Mouse (Mus musculus) MN1 (cell line): ENCODE results near the gene Satl1.

ENCODE experiments used
- DNase-seq: peaks from one replicate; pipeline ENCODE4 v3.0.0-alpha.2; 2016; ENCODE audit warnings: low spot score

The Satl1 gene

GRCm38 (mm10) chrX:112406679-112407078 lies at the start of gene Satl1:
Gene Satl1 (minus strand): TSS chrX:112406779.
- DNase-seq: no peak

GRCm38 (mm10) chrX:112438064-112438463 lies 31.5 kb upstream of the Satl1 start:
- no peak for DNase-seq

GRCm38 (mm10) chrX:112437580-112437979 lies 31.0 kb upstream of the Satl1 start:
- DNase-seq: no peak

- peak; percentile 23 for DNase-seq
Measured at GRCm38 (mm10) chrX:112422998-112423397, 16.4 kb upstream of the Satl1 start.

- no peak for DNase-seq
Measured at GRCm38 (mm10) chrX:112412309-112412708, 5.7 kb upstream of the Satl1 start.

GRCm38 (mm10) chrX:112370577-112371410 lies 35.8 kb downstream of the Satl1 start:
- peak; percentile 68 for DNase-seq

GRCm38 (mm10) chrX:112368426-112368825 lies 38.2 kb downstream of the Satl1 start:
- DNase-seq: no peak

DNA sequence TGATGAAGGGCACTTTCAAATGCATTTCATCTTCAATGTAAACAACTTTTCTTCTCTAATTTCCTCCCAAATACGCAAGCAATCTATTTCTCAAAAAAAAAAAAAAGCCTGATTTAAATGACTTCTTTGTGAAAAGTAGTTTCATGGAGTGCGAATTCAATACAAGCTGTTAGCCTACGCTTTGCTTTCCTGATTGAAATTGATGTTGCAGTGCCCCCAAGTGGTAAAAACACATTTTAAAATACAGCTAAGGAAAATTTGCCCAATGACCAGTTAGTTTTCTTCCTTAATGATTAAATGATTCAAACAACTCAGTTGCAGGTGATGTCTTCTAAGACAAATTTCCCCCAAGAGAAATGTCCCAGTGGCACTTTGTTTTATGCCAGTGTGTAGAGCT lies 58.2 kb downstream of the Satl1 start:
- peak; percentile 60 for DNase-seq

- DNase-seq: peak; percentile 47
Measured at GRCm38 (mm10) chrX:112347467-112348394, 58.8 kb downstream of the Satl1 start.

DNA sequence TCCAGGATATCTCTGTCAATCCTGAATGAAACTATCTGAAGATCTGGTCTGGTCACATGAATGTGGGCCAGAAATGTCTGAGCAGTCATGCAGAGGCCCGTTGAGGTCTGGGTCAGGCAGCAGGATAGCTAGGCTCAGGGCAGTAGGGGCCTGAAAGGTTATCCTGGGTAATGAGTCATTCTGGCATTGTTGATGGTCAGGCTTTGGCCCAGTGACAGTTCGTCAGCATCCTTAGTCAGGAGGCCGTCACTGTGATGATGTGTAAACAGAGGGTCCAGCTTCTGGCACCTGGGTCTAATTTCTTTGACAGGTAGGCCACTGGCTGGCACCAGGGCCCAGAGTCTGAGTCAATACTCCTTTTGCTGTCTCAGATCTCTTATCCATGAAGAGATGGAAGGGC lies 67.1 kb downstream of the Satl1 start:
- peak; percentile 6 for DNase-seq
